Mouse (Mus musculus) testis, postnatal 10 days (tissue): ENCODE results near the gene Cpsf6.
"Not testable (repeated sequence)": the region's sequence is repeated elsewhere in the genome, so short reads cannot be mapped to it uniquely, and the experiment has no call there.

Experiments
- DNase-seq: peaks from one replicate; pipeline ENCODE4 v3.0.0; 2021; ENCODE audit warnings: low spot score

Gene Cpsf6

DNA sequence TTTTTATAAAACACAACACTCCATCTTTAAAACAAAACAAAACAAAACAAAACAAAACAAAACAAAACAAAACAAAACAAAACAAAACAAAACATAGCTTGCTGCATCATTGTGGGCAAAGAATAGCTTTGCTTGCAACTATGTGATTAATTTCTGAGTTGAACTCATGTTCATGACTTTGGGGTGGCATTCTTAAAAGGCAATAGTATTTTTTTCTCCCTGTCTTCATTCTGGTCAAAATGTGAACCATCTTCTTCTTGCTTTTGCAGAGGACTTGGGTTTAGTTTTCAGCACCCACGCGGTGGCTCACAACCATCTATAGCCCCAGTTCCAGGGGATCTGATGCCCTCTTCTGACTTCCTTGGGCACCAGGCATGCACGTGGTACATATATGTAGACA lies 20.0 kb upstream of the Cpsf6 start:
- DNase-seq = no peak

DNA sequence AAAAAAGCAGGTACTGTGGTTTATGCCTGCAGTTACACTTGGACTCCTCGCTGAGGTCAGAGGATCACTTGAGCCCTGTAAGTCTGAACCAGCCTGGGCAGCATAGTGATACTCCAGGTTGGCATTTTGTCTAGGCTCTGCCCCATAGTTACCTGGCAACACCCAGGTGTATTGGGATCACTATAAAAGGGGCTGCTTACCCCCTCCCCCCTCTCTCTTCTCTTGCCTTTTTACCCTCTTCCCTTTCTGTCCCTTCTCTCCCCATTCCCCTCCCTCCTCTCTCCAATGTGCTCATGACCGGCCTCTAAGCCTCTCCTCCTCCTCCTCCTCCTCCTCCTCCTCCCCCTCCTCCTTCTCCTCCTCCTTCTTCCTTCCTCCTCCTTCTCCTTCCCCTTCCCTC lies 19.4 kb upstream of the Cpsf6 start:
- no peak for DNase-seq

DNA sequence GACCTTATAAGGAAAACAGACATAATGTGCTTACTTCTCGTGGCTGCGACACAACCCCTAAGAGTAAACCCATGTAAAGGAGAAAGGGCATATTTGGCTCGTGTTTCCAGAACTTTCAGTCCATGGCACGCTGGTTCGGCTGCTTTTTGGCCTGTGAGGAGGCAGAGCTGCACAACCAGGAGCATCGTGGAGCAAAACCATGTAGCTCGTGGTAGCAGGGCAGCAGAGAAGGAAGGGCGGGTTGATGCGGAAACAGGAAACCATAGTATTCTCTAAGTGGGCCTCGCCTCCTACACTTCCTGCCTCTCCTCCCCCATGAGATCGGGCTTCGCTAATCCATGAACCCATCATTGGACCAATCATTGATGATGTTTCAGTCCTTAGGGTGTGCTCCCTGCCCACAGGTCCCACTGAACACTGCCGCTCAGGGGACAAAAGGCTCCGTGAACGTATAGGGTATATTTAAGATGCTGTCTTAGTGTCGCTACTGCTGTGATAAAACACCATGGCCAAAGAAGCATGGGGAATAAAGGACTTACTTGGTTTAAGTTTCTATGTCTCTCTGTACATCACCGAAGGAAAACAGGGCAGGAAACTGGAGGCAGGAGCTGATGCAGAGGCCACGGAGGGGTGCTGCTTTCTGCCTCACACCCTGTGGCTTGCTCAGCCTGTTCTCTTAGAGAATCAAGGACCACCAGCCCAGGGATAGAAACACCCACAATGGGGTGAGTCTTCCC lies 18.4 kb upstream of the Cpsf6 start:
- DNase-seq = no peak

DNA sequence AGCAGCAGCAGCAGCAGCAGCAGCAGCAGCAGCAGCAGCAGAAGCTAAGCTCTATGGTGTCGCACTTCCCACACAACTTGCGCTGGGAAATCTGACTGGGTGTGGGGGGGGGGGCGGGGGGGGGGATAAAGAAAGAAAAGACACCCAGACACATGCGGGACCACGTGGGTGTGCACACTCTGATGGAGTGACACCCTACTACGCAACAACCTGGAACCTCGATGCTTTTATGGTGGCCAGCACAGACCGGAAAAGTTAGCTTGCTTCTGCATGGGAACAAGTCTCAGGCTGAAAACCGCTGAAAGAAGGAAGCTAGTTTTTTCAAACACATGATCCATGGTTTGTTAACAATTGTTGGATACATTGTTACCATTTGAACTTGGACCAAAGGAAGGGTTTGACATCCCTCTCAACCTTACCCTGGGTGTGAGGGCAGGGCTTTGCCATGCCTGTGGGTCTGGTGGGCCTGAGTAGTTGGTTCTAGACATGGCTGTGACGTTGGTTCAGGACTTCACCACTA lies 17.4 kb upstream of the Cpsf6 start:
- DNase-seq = no peak

DNA sequence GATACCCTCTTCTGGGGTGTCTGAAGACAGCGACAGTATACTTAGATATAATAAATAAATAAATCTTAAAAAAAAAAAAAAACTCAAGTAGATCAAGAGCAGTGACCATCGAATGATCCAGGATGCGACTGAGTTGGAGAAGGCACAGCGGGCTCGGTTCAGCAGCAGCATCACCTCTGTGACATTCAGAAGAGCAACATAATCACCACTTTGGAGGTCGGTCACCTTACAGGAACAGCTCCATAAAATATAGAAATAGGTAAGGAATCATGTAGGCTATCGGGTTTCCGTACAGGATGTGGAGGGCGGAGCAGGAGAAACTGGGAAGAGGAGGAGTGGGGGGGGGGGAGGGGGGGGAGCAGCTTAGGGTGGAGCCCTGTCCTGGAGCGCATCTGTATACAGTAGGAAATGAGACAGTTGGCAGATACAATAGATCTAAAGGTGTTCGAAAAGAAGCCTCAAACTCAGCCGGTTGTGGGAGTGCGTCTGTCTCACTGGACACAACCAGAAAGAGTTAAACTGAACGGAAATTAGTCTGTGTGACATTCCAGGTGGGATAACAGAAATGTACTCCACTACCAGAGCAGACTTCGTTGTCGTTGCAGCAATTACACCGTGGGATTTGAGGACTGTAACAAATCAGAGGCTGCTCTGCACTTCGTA lies 16.7 kb upstream of the Cpsf6 start:
- no peak for DNase-seq

DNA sequence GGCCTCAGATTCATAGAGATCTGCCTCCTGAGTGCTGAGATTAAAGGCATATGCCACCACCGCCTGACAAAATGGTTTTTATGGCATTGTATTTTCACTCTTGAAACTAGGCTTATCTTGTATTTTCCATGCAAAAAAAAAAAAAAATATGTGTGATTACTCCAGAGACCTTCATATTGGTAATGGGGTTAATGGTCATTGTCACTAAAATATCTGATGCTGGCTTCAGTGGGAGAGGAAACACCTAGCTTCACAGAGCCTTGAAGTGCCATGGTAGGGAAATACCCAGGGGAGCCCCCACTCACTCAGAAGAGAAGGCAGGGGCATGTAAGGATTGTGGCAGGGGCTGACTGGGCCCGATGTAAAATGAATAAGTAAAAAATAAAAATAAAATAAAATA lies 16.0 kb upstream of the Cpsf6 start:
- no peak for DNase-seq

DNA sequence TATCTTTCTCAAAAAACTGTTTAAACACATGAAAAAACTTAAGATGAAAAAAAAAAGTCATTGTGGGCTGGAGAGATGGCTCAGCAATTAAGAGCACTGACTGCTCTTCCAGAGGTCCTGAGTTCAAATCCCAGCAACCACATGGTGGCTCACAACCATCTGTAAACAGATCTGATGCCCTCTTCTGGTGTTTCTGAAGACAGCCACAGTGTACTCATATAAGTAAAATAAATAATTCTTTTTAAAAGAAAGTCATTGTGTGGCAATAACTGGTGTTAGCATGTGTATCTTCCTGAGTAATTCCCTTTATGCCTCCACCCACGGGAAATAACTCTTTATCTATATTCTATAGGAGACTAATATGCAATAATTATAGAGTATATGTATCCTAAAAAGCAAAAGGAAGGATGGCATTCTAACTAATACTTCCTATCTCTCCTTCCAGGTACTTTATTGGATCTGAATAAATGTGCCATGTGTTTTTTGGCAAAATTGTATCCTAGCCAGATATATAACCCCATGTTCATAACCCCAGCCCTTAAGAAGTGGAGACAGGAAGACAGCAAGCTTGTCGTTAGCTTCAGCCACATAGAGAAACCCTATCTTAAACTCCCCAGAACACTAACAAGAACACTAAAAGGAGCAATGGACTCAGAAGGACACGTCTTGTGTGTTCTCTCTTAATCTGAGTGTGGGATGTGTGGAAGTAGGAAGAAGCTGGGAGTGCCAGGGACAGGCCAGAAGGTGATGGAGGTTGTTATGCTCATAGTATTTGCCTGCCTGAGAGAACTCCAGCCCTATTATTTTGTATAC lies 15.1 kb upstream of the Cpsf6 start:
- no peak for DNase-seq

DNA sequence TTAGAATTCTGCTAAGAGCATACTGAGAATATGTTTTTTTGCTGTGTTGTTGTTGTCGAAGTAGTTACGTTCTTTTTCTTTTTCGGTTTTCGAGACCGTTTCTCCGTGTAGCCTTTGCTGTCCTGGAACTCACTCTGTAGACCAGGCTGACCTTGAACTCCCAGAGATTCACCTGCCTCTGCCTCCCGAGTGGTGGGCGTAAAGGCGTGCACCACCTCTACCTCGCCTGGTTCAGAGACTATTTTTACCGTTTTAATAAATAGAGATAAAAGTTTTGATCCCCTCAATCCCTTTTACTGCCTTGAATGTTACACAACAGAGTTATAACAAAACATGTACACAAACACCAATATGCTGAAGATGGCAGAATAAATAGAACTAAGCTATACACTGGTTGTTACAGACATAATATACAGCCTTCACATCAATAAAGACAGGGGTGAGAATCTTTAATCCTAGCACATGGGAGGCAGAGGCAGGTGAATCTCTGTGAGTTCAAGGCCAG lies 14.1 kb upstream of the Cpsf6 start:
- DNase-seq = no peak

DNA sequence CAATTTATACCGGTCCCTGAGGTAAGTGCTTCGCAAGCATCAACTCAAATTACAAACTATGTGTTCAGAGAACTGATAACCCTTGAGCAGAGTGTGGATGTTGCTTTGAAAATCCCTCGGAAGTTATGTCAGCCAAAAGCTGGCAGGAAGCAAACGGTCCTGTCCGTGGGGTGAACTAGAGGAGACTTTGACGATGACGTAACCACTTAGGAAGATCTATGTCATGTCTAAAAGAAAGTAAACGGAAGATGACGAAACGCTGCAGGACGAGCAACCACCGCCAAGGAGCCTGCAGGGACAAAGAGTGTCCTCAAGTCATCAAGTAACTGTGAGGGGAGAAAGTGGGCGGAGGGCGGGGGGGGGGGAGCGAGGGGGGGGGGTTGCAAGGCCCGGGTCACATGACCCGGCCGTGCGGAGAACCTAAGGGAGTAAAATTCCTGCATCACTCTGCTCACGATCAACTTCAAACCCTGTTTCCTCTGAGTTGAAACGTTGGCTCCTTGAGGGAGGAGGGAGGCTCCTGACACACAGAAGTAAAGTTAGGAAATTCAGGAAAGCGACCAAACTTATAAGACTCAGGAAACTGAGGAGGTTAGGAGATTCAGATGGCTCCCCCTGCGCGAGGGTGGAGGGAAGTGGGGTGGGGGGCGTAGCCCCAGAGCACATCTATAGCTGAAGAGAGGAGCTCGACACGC lies 13.5 kb upstream of the Cpsf6 start:
- no peak for DNase-seq

DNA sequence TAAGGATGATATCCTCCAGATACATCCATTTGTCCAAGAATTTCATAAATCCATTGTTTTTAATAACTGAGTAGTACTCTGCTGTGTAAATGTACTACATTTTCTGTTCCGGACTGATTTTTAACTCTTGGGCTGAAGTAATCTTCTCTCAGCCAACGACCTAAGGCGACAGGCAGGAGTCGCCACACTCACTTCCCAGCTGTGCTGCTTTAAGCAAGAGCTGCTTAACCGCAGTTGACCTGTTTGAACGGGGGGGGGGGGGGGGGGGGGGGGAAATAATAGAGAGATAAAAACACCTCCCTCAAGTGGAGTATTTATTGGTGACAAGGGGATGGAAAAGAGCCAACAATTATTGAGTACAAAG lies 13.0 kb upstream of the Cpsf6 start:
- no peak for DNase-seq

DNA sequence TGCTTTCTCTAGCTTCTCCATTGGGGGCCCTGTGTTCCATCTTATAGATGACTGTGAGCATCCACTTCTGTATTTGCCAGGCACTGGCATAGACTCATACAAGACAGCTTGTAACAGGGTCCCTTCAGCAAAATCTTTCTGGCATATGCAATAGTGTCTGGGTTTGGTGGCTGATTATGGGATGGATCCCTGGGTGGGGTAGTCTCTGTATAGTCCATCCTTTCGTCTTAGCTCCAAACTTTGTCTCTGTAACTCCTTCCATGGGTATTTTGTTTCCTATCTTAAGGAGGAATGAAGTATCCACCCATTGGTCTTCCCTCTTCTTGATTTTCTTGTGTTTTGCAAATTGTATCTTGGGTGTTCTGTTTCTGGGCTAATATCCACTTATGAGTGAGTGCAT lies 12.6 kb upstream of the Cpsf6 start:
- DNase-seq = not testable (repeated sequence)

DNA sequence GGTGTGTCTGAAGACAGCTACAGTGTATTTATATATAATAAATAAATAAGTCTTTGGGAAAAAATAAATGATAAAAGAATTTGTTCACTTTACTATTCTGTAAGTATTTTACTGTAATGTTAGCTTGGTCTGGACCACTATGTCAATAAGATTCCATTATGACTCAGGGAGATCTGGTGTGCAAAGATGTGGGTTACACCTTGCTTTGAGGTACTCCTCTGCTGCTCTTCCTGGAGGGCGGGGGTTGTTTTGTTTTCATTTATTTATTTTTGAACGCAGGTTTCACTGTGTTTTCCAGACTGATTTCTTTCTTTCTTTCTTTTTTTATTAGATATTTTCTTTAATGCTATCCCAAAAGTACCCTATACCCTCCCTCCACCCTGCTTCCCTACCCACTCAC lies 12.0 kb upstream of the Cpsf6 start:
- DNase-seq = no peak

DNA sequence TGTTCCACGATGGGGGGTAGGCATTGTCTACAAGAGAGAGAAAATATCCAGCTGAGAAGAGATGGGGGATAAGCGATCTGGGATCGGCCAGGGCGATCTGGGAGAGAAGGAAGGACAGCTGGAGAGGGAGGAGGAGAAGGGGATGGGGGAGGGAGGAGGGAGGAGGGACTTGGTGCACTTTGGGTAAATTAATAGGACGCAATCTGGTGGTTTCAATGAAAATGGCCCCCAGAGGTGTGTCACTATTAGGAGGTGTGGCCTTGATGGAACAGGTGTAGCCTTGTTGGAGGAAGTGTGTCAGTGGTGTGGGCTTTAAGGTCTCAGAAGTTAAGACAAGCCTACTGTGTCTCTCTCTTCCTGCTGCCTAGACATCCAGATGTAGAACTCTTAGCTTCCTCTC lies 11.2 kb upstream of the Cpsf6 start:
- no peak for DNase-seq

DNA sequence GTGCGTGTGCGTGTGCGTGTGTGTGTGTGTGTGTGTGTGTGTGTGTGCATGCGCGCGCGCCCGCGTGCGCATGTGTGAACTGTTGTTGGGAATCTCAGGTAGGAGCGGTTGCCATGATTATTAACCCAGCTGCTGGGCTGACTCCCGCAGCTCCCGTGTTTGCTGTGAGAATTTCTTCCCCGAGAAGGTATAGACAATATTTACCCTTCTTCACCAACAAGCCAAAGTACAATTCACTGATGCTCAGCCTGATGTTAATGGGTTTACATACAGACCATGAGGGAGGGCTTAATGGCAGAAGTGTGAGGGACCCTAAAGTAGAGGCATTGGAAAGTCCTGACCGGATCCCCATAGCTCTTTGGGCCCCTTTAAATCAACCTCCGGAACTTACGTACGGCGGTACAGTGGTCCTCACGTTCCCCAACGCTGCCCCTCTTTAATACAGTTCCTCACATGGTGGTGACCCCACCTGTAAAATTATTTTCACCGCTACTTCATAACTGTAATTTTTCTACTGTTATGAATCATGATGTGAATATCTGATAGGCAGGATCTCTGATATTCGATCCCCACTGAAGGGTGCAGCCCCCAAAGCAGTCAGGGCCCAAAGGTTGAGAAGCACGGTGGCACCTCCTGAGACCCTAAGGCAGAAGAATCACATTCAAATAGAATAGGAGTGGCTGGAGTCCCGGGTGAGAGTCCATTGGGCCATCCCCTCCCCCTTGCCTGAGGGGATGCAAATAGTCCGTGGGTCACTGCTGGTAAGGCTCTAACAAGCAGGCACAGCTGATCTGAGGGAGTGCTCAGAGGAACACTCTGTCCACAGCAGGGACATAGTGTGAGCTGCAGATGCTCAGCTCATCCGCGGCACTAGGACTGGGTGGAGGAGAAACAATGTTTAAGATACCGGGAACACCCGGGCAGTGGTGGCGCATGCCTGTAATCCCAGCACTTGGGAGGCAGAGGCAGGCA lies 10.4 kb upstream of the Cpsf6 start:
- DNase-seq = no peak

DNA sequence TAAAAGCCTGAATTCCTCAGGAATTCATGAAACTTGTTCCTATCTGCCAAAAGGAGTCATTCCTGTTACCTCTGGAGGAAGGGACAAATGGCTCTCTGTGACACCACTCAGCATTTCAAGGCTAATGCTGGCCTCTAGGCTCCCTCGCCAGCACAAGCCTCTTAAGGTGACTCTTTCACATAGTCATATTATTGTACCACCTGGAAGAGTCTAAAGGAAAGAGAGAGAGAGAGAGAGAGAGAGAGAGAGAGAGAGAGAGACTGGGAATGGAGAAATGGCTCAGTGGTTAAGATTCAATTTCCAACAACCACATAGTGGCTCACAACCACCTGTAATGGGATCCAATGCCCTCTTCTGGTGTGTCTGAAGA lies 9.5 kb upstream of the Cpsf6 start:
- no peak for DNase-seq

DNA sequence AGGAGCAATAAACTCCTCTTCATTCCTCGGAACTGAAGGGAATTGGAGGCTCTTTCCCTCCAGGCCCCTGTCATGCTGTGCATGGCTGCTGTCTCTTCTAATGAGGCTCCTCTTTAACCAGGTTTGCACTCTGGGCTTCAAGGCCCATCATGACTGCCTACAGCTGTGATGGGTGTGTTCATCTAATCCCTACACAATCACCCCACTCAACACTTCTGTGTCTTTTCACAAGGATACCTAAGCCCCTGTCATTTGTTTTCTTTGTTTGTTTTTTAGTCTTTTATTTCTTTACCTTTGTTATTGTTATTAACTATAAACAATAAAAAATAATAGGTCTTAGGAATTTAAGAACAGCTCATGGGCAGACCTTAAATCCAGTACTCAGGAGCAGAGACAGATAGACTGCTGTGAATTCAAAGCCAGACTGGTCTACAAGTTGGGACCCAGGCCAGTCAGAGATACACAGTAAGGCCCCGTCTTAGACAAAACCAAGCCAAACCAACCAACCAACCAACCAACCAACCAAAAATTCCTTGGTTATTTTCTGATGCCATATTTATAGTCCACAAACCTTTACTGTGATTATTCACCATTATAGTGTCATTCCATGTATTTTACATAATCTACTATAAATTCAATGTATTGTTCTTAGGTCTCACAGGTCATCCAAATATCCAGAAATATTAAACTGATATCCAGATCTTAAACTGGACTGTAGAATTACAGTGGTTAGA lies 9.0 kb upstream of the Cpsf6 start:
- no peak for DNase-seq

DNA sequence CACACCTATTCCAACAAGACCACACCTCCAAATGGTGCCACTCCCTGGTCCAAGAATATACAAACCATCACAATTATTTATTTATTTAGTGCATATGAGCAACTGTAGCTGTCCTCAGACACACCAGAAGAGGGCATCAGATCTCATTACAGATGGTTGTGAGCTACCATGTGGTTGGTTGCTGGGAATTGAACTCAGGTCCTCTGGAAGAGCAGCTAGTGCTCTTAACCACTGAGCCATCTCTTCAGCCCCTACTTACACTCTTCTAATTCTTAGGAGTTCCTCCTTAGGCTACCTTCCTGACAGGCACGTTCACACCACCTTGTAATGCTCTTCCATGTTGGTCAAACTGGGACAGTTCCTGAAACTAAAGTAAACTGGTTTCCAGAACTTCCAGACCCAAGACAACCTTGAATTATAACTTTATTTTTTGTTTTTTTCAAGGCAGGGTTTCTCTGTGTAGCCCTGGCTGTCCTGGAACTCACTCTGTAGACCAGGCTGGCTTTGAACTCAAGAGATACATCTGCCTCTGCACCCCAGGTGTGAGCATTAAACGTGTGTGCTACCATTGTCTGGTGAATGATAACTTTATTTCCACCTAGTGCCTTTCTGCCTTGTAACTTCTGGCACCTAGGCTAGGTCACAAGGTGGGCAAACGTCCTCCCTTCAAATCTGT lies 8.3 kb upstream of the Cpsf6 start:
- DNase-seq = not testable (repeated sequence)

DNA sequence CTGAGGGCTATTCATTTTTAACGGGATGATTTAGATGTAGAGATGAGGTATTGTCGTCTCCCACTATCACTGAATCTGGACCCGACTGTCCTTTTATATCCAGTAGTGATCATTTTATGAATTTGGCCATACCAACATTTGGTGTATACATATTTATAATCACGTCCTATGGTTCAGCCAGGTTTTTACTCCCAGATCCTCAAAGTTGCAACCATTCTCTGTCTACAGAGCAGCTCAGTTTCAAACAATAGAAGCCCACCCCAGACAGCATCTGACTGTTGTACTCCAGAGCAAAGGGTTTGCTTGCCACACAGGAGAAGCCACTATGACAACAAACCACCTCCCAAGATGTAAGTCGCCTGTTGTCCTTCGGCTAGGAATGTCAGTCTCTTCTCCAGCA lies 7.2 kb upstream of the Cpsf6 start:
- no peak for DNase-seq

DNA sequence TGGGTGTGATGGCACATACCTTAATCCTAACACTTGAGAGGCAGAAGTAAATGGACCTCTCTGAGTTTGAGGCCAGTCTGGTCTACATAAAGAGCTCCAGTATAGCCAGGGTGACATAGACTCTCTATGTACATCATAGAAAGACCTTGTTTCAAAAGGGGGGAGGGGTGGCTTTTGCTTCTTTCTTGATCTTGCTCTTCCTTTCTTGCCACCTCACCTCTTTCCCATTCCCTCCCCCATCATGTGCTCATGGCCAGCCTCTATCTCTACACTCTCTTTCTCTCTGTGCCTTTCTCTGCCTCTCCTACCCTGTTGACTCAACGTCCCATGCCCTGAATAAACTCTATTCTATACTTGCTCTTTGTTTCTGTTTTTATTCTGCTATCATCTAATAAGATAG lies 6.4 kb upstream of the Cpsf6 start:
- no peak for DNase-seq

DNA sequence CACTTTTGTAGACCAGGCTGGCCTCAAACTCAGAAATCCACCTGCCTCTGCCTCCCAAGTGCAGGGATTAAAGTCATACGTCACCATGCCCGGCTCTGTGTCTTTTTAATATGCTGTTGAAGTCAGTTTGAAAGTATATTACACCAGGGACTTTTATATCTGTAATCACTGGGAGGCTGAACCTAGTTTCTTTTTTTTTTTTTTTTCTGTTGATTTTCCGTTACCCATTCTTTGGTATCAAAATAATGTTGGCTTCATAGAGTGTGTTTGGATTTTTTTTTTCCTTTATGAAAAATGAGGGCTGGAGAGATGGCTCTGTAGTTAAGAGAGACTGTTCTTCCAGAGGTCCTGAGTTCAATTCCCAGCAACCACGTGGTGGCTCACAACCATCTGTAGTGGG lies 5.6 kb upstream of the Cpsf6 start:
- DNase-seq = no peak
